Mouse (Mus musculus): ENCODE measurements around the gene Col16a1. TPM values are rescaled to one million over a fixed set of nuclear protein-coding genes. Genes with fewer than 3 reads are reported as not detected.

Gene Col16a1
- total RNA-seq, 1 experiment, result 4.9 TPM

DNA sequence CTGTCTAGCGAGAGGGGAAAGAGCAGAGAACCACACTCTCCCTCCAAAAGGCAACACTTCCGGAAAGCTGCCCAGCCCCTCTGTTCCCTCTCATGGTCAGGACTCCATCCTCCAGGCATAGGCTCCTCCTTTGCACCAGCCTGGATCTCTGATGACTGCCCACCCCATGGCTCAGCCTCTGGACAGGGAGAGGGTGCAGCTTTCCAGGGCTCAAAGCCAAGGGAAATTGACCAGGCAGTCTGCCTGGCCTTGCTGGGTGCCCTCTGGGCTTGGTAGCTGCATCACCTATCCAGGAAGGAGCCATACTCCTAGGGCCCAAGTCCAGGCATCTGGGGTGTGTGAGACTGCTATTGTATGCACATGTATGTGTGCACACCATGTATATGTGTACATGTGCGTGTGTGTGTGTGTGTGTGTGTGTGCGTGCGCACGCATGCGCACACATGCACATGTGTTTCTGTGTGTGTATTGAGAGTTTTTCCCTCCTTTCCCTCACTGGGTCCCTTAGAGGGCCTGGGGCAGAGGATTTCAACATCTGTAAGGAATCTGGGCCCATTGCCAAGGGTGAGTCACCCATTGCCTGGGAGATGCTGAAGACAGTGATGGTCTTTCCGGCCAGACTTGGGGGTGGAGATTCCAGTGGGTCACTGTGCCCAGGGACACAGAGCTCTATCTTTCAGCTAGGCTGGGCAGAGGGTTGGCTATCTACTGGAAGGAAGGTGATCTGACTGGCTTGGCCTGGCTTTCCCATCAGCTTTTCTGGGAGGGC, 2.6 kb downstream of the Col16a1 start:
- no peak overlapping the region for H3K4me3 ChIP-seq (ENCODE audit: insufficient read depth in 1 of 2, low read depth in 1 of 2, low read length in 2 of 2, poor library complexity in 1 of 2, severe bottlenecking in 1 of 2)
- no peak overlapping the region for H3K9ac ChIP-seq (ENCODE audit: insufficient read depth, low read depth, low read length, poor library complexity, severe bottlenecking)
- no peak for DNase-seq (ENCODE audit: low read depth, low spot score)
- H3K9me3 ChIP-seq (ENCODE audit: control insufficient read depth, insufficient read depth, low read depth, low read length), result no peaks in the 10 kb centered on the region
- in situ Hi-C loops (cut with MboI; ENCODE audit: low sequenced_read_pairs in 2 of 2, unreplicated experiment in 2 of 2), result no loop called here
- no peak overlapping the region for H3K27ac ChIP-seq (ENCODE audit: insufficient read depth, low read depth, low read length, poor library complexity, severe bottlenecking)
- H3K4me1 ChIP-seq (ENCODE audit: control insufficient read depth in 2 of 2, insufficient read depth in 2 of 2, low read length in 2 of 2, poor library complexity in 1 of 2), result peaks cover 0 to 9% of the 10 kb centered on the region in 2 experiments; a peak in 1 of 4 replicates
- H3K36me3 ChIP-seq (ENCODE audit: control insufficient read depth, insufficient read depth, low read length, poor library complexity, severe bottlenecking), result no peaks in the 10 kb centered on the region
- TF ChIP-seq ZNF384 (IDR thresholded peaks at IDR 0.05; ENCODE audit: low read depth, low read length) (no peak), MAFK (IDR thresholded peaks at IDR 0.05; ENCODE audit: insufficient read depth, low read depth, low read length) (no peak), ZC3H11A (IDR thresholded peaks at IDR 0.05; ENCODE audit: borderline replicate concordance, low read depth, low read length) (no peak), CHD2 (IDR thresholded peaks at IDR 0.05; ENCODE audit: low read depth, low read length) (no peak), HCFC1 (IDR thresholded peaks at IDR 0.05; ENCODE audit: borderline replicate concordance, insufficient read depth, low read length) (no peak)

DNA sequence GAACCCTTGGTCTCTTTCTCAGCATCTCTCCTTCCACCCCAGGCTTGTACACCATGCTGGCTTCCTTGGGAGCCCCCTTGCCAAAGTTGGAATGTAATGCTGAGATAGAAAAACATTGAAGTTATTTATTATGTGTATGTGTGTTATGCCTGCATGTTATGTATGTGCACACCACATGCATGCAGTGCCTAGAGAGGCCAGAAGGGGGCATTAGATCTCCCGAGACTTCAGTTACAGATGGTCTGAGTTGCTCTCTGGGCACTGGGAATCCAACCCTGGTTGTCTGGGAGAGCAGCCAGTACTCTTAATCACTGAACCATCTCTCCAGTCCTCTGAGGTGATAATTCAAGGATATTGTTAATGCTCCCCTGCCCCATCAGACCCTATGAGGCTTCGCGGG, 4.6 kb downstream of the Col16a1 start:
- in situ Hi-C loops (cut with MboI; ENCODE audit: low sequenced_read_pairs in 2 of 2, unreplicated experiment in 2 of 2), result no loop called here
- H3K27ac ChIP-seq (ENCODE audit: insufficient read depth, low read depth, low read length, poor library complexity, severe bottlenecking), result no peak overlapping the region
- H3K4me1 ChIP-seq (ENCODE audit: control insufficient read depth in 2 of 2, insufficient read depth in 2 of 2, low read length in 2 of 2, poor library complexity in 1 of 2), result peaks cover 0 to under 1% of the 10 kb centered on the region in 2 experiments; a peak in 1 of 4 replicates
- H3K36me3 ChIP-seq (ENCODE audit: control insufficient read depth, insufficient read depth, low read length, poor library complexity, severe bottlenecking), result no peaks in the 10 kb centered on the region
- DNase-seq (ENCODE audit: low read depth, low spot score), result peak; percentile 40
- H3K9ac ChIP-seq (ENCODE audit: insufficient read depth, low read depth, low read length, poor library complexity, severe bottlenecking), result no peak overlapping the region
- no peak for TF ChIP-seq HCFC1 (IDR thresholded peaks at IDR 0.05; ENCODE audit: borderline replicate concordance, insufficient read depth, low read length)
- no peak for TF ChIP-seq ZNF384 (IDR thresholded peaks at IDR 0.05; ENCODE audit: low read depth, low read length)
- TF ChIP-seq CHD2 (IDR thresholded peaks at IDR 0.05; ENCODE audit: low read depth, low read length), result no peak
- 0 out of 2 replicates have a peak, but pooled peaks have one; percentile 5 for TF ChIP-seq ZC3H11A (IDR thresholded peaks at IDR 0.05; ENCODE audit: borderline replicate concordance, low read depth, low read length)
- TF ChIP-seq MAFK (IDR thresholded peaks at IDR 0.05; ENCODE audit: insufficient read depth, low read depth, low read length), result no peak
- no peaks in the 10 kb centered on the region for H3K9me3 ChIP-seq (ENCODE audit: control insufficient read depth, insufficient read depth, low read depth, low read length)
- H3K4me3 ChIP-seq (ENCODE audit: insufficient read depth in 1 of 2, low read depth in 1 of 2, low read length in 2 of 2, poor library complexity in 1 of 2, severe bottlenecking in 1 of 2), result no peak overlapping the region

- Histone ChIP-seq H3K9ac (ENCODE audit: insufficient read depth, low read depth, low read length, poor library complexity, severe bottlenecking) (no peak overlapping the region), H3K27ac (ENCODE audit: insufficient read depth, low read depth, low read length, poor library complexity, severe bottlenecking) (no peak overlapping the region), H3K9me3 (ENCODE audit: control insufficient read depth, insufficient read depth, low read depth, low read length) (no peaks in the 10 kb centered on the region), H3K4me1 (ENCODE audit: control insufficient read depth in 2 of 2, insufficient read depth in 2 of 2, low read length in 2 of 2, poor library complexity in 1 of 2) (no peaks in the 10 kb centered on the region; a peak in 1 of 4 replicates), H3K4me3 (ENCODE audit: insufficient read depth in 1 of 2, low read depth in 1 of 2, low read length in 2 of 2, poor library complexity in 1 of 2, severe bottlenecking in 1 of 2) (no peak overlapping the region), H3K36me3 (ENCODE audit: control insufficient read depth, insufficient read depth, low read length, poor library complexity, severe bottlenecking) (no peaks in the 10 kb centered on the region)
- DNase-seq (ENCODE audit: low read depth, low spot score), result no peak
- in situ Hi-C loops (cut with MboI; ENCODE audit: low sequenced_read_pairs in 2 of 2, unreplicated experiment in 2 of 2), result no loop called here
- TF ChIP-seq ZC3H11A (IDR thresholded peaks at IDR 0.05; ENCODE audit: borderline replicate concordance, low read depth, low read length) (no peak), MAFK (IDR thresholded peaks at IDR 0.05; ENCODE audit: insufficient read depth, low read depth, low read length) (no peak), ZNF384 (IDR thresholded peaks at IDR 0.05; ENCODE audit: low read depth, low read length) (no peak), CHD2 (IDR thresholded peaks at IDR 0.05; ENCODE audit: low read depth, low read length) (no peak), HCFC1 (IDR thresholded peaks at IDR 0.05; ENCODE audit: borderline replicate concordance, insufficient read depth, low read length) (no peak)
Observed at GRCm38 (mm10) chr4:130053111-130053510, 5.5 kb downstream of the Col16a1 start.

- DNase-seq (ENCODE audit: low read depth, low spot score), result no peak
- in situ Hi-C loops (cut with MboI; ENCODE audit: low sequenced_read_pairs in 2 of 2, unreplicated experiment in 2 of 2), result no loop called here
- Histone ChIP-seq H3K4me3 (ENCODE audit: insufficient read depth in 1 of 2, low read depth in 1 of 2, low read length in 2 of 2, poor library complexity in 1 of 2, severe bottlenecking in 1 of 2) (no peak overlapping the region), H3K9ac (ENCODE audit: insufficient read depth, low read depth, low read length, poor library complexity, severe bottlenecking) (no peak overlapping the region), H3K9me3 (ENCODE audit: control insufficient read depth, insufficient read depth, low read depth, low read length) (no peaks in the 10 kb centered on the region), H3K27ac (ENCODE audit: insufficient read depth, low read depth, low read length, poor library complexity, severe bottlenecking) (no peak overlapping the region), H3K36me3 (ENCODE audit: control insufficient read depth, insufficient read depth, low read length, poor library complexity, severe bottlenecking) (no peaks in the 10 kb centered on the region), H3K4me1 (ENCODE audit: control insufficient read depth in 2 of 2, insufficient read depth in 2 of 2, low read length in 2 of 2, poor library complexity in 1 of 2) (no peaks in the 10 kb centered on the region; a peak in 1 of 4 replicates)
- TF ChIP-seq ZNF384 (IDR thresholded peaks at IDR 0.05; ENCODE audit: low read depth, low read length), result no peak
- TF ChIP-seq CHD2 (IDR thresholded peaks at IDR 0.05; ENCODE audit: low read depth, low read length), result no peak
- no peak for TF ChIP-seq HCFC1 (IDR thresholded peaks at IDR 0.05; ENCODE audit: borderline replicate concordance, insufficient read depth, low read length)
- TF ChIP-seq ZC3H11A (IDR thresholded peaks at IDR 0.05; ENCODE audit: borderline replicate concordance, low read depth, low read length), result no peak
- no peak for TF ChIP-seq MAFK (IDR thresholded peaks at IDR 0.05; ENCODE audit: insufficient read depth, low read depth, low read length)
Observed at GRCm38 (mm10) chr4:130054727-130055126, 7.1 kb downstream of the Col16a1 start.

Data from ES-E14 (cell line).